Mouse (Mus musculus): Measurements from ENCODE around the gene Scn3a. TPM values are rescaled to one million over a fixed set of nuclear protein-coding genes. Genes with fewer than 3 reads are reported as not detected.

Gene Scn3a
- total RNA-seq, 2 experiments from 2014 or later = 2.4 to 4.6 TPM

- DNase-seq (ENCODE audit: low spot score in 2 of 2) = peak in 1 of 2 experiments; percentile 22
Measured at GRCm38 (mm10) chr2:65414237-65414636, 153.2 kb downstream of the Scn3a start.

GRCm38 (mm10) chr2:65413746-65414145, 153.7 kb downstream of the Scn3a start:
- no peak for DNase-seq (ENCODE audit: low spot score in 2 of 2)

Other genes starting within 250 kb of the Scn3a start
- gene Slc38a11, start 203.6 kb downstream of the Scn3a start, total RNA-seq (2021) = under 1 TPM; 0.41 to 0.86 TPM
- 1 to 10 TPM; 1.8 to 2.7 TPM for gene Scn2a, start 53.1 kb upstream of the Scn3a start, total RNA-seq (2021)

Measured in gastrocnemius, postnatal 4 days (tissue).